In the genomic region with DNA sequence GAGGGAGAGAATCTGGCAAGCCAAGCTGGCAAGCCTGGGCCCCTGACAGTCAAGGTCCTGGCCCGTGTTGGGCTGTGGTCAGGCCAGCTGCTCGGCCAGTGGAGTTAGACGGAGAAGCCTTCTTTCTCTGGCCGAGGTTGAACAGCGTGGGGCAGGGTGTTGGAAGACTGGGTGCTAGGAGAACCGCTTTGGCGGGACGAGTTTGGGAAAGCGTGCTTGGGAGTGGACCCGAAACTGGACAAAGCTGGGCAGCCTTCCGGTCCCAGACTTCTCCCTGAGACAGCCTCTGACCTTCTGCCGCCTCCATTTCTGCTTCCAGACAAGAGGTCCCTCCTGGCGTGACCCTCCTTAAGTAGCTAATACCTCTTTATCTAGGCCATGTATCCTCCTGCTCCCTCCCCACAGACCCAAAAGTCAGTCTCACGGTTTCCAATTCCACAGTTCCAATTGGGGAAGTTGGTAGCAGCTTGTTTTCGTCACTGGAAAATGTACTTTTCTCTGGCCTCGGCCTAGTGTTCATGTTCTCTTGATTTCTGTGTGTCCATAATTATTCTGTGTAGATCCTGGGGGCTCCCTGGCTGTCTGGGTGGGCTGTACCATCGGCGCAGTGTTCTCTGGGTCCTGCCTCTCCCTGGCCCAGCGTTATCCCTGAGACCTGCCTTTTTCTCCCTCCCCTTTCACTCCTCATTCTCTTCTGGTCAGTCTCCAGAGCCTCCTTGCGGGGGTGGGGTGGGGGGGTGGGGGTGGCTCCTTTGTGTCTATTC, we compare ENCODE assay signal across 7 mouse cellular contexts. TPM values are rescaled to one million over a fixed set of nuclear protein-coding genes. Genes with fewer than 3 reads are reported as not detected.
DNase-seq lines count a peak whose midpoint lies in the region; ATAC-seq and TF ChIP-seq lines count a peak whose summit lies in the region.

No protein-coding gene starts in this region.

- intact Hi-C loops in gastrocnemius, postnatal 36 days (cut with DNase I) = no loop called here

- H3K4me2 ChIP-seq in midbrain, embryonic 13.5 days (replicated peaks) = peak overlapping the region; percentile 71

- WGBS in midbrain, embryonic 13.5 days = 7% methylated on average over 20 of the region's 20 CpGs

- H3K36me3 ChIP-seq in E14TG2a.4 (ENCODE audit: insufficient read depth, low read length) = no peaks in the 10 kb centered on the region
- H3K36me3 ChIP-seq in midbrain, embryonic 13.5 days = no peaks in the 10 kb centered on the region

- peak; percentile 55 for DNase-seq in adipocyte (ENCODE audit: low spot score)
- peak; percentile 56 to 61 for DNase-seq in gastrocnemius, postnatal 36 days
- peak; percentile 56 for DNase-seq in kidney, postnatal 14 days
- no peak for DNase-seq in right cerebral cortex, postnatal 4 days

- H3K9ac ChIP-seq in midbrain, embryonic 13.5 days (replicated peaks) = peak overlapping the region; percentile 62

- peaks cover 67% of the 10 kb centered on the region for H3K4me1 ChIP-seq in E14TG2a.4 (replicated peaks; ENCODE audit: low read depth, low read length)
- H3K4me1 ChIP-seq in midbrain, embryonic 13.5 days (replicated peaks) = peaks cover 34% of the 10 kb centered on the region

- 0 out of 2 replicates have a peak, but pooled peaks have one; percentile 1 for ATAC-seq in midbrain, embryonic 13.5 days
- no peak for ATAC-seq in erythroid progenitor cell, adult 5-6 weeks (replicated peaks; ENCODE audit: low FRiP score, poor library complexity, severe bottlenecking)

- peak overlapping the region; percentile 70 for H3K4me3 ChIP-seq in E14TG2a.4 (replicated peaks; ENCODE audit: low read length)
- H3K4me3 ChIP-seq in midbrain, embryonic 13.5 days (replicated peaks) = peak overlapping the region; percentile 47

- H3K27me3 ChIP-seq in E14TG2a.4 (ENCODE audit: insufficient read depth, low read length) = peaks cover 58% of the 10 kb centered on the region
- peaks cover 11% of the 10 kb centered on the region for H3K27me3 ChIP-seq in midbrain, embryonic 13.5 days

- H3K9me3 ChIP-seq in E14TG2a.4 (ENCODE audit: low read length) = peaks cover 16% of the 10 kb centered on the region
- H3K9me3 ChIP-seq in midbrain, embryonic 13.5 days = no peaks in the 10 kb centered on the region

- no peak for TF ChIP-seq CTCF in E14TG2a.4 (conservative IDR thresholded peaks at IDR 0.05; ENCODE audit: low read length)

- no peak overlapping the region for H3K27ac ChIP-seq in midbrain, embryonic 13.5 days

RNA-seq across cellular contexts. Expression of a gene that starts 1.3 kb away (rescaled TPM):
- 10 to 100 TPM; 21.9 to 28.7 TPM for total RNA-seq in gastrocnemius, postnatal 36 days (2021)
- polyA plus RNA-seq in midbrain, embryonic 13.5 days (2015; fragmentation: Nextera tagmentation; extraction: Ambion mirVana) = 10.2 and 12.1 TPM in 2 replicates
- total RNA-seq in erythroid progenitor cell, adult 5-6 weeks (2015; ENCODE audit: low replicate concordance) = 8.3 and 11.7 TPM in 2 replicates
- 2.3 and 20.7 TPM in 2 replicates for total RNA-seq in erythroid progenitor cell, adult 5-6 weeks (2017; ENCODE audit: low replicate concordance)

RNA-seq across cellular contexts. Expression of a gene that starts 30.0 kb away (rescaled TPM):
- under 1 TPM; 0.15 to 0.36 TPM for total RNA-seq in gastrocnemius, postnatal 36 days (2021)
- polyA plus RNA-seq in midbrain, embryonic 13.5 days (2015; fragmentation: Nextera tagmentation; extraction: Ambion mirVana) = 0.39 and 0.46 TPM in 2 replicates
- 2.9 and 7.6 TPM in 2 replicates for total RNA-seq in erythroid progenitor cell, adult 5-6 weeks (2015; ENCODE audit: low replicate concordance)
- not detected in 2 replicates for total RNA-seq in erythroid progenitor cell, adult 5-6 weeks (2017; ENCODE audit: low replicate concordance)

RNA-seq across cellular contexts. Expression of a gene that starts 30.2 kb away (rescaled TPM):
- not detected for total RNA-seq in gastrocnemius, postnatal 36 days (2021)
- polyA plus RNA-seq in midbrain, embryonic 13.5 days (2015; fragmentation: Nextera tagmentation; extraction: Ambion mirVana) = 0.08 and 0.23 TPM in 2 replicates
- total RNA-seq in erythroid progenitor cell, adult 5-6 weeks (2015; ENCODE audit: low replicate concordance) = not detected in 2 replicates
- not detected in 2 replicates for total RNA-seq in erythroid progenitor cell, adult 5-6 weeks (2017; ENCODE audit: low replicate concordance)

RNA-seq across cellular contexts. Expression of a gene that starts 36.7 kb away (rescaled TPM):
- total RNA-seq in gastrocnemius, postnatal 36 days (2021) = 10 to 100 TPM; 20.3 to 21.7 TPM
- polyA plus RNA-seq in midbrain, embryonic 13.5 days (2015; fragmentation: Nextera tagmentation; extraction: Ambion mirVana) = 11.3 and 13.3 TPM in 2 replicates
- 0.84 and 5.0 TPM in 2 replicates for total RNA-seq in erythroid progenitor cell, adult 5-6 weeks (2015; ENCODE audit: low replicate concordance)
- total RNA-seq in erythroid progenitor cell, adult 5-6 weeks (2017; ENCODE audit: low replicate concordance) = 2.8 and 3.5 TPM in 2 replicates
